Mouse (Mus musculus) brain, adult 2 months (tissue): ENCODE measurements at regions not wholly inside any gene's neighbourhood (a gene's known extent, or its start where the extent isn't known, plus 50 kb on each side); places are given as distances from the start of the nearest gene placed in this dataset.

ENCODE experiments used
- DNase-seq: peaks from one replicate; pipeline ENCODE4 v3.0.0; 2011; ENCODE audit warnings: low read depth, low spot score

- peak; percentile 45 for DNase-seq
These were observed 325.0 kb downstream of the Tns1 start for GRCm38 (mm10) chr1:73799246-73799645.

- no peak for DNase-seq
These were observed 326.4 kb downstream of the Tns1 start for GRCm38 (mm10) chr1:73797858-73798257.

- no peak for DNase-seq
These were observed 326.8 kb downstream of the Tns1 start for GRCm38 (mm10) chr1:73797413-73797812.

GRCm38 (mm10) chr1:73793871-73794270, 330.4 kb downstream of the Tns1 start:
- DNase-seq, result no peak

- peak; percentile 9 for DNase-seq
These were observed 331.0 kb downstream of the Tns1 start for GRCm38 (mm10) chr1:73793256-73793655.

GRCm38 (mm10) chr1:73792311-73792710, 331.9 kb downstream of the Tns1 start:
- no peak for DNase-seq

GRCm38 (mm10) chr1:73787666-73788065, 336.6 kb downstream of the Tns1 start:
- no peak for DNase-seq

GRCm38 (mm10) chr1:73787224-73787623, 337.0 kb downstream of the Tns1 start:
- no peak for DNase-seq

- no peak for DNase-seq
These were observed 340.9 kb downstream of the Tns1 start for GRCm38 (mm10) chr1:73783303-73783702.

GRCm38 (mm10) chr1:73782871-73783270, 341.4 kb downstream of the Tns1 start:
- DNase-seq, result no peak

- no peak for DNase-seq
These were observed 352.5 kb downstream of the Tns1 start for GRCm38 (mm10) chr1:73771773-73772172.

GRCm38 (mm10) chr1:73770631-73771030, 353.6 kb downstream of the Tns1 start:
- DNase-seq, result peak; percentile 73

- no peak for DNase-seq
These were observed 359.5 kb downstream of the Tns1 start for GRCm38 (mm10) chr1:73764611-73765333.

- no peak for DNase-seq
These were observed 365.9 kb downstream of the Tns1 start for GRCm38 (mm10) chr1:73758110-73759061.

- no peak for DNase-seq
These were observed 368.5 kb downstream of the Tns1 start for GRCm38 (mm10) chr1:73755791-73756190.

GRCm38 (mm10) chr1:73754928-73755327, 369.3 kb downstream of the Tns1 start:
- no peak for DNase-seq

- no peak for DNase-seq
These were observed 371.1 kb downstream of the Tns1 start for GRCm38 (mm10) chr1:73753157-73753556.

GRCm38 (mm10) chr1:73748702-73749101, 375.5 kb downstream of the Tns1 start:
- no peak for DNase-seq

GRCm38 (mm10) chr1:73744555-73745234, 379.6 kb downstream of the Tns1 start:
- DNase-seq, result no peak

- DNase-seq, result peak; percentile 24
These were observed 380.3 kb downstream of the Tns1 start for GRCm38 (mm10) chr1:73743737-73744554.

- DNase-seq, result peak; percentile 39
These were observed 387.2 kb downstream of the Tns1 start for GRCm38 (mm10) chr1:73737083-73737482.
